Mouse (Mus musculus): Measurements from ENCODE around the gene Ugt1a1. TPM values are rescaled to one million over a fixed set of nuclear protein-coding genes. Genes with fewer than 3 reads are reported as not detected.
"Not testable (repeated sequence)": the region's sequence is repeated elsewhere in the genome, so short reads cannot be mapped to it uniquely, and the experiment has no call there.

Gene Ugt1a1
- polyA plus RNA-seq (2015; fragmentation: Nextera tagmentation; extraction: Ambion mirVana) = 0.36 and 0.54 TPM in 2 replicates

DNA sequence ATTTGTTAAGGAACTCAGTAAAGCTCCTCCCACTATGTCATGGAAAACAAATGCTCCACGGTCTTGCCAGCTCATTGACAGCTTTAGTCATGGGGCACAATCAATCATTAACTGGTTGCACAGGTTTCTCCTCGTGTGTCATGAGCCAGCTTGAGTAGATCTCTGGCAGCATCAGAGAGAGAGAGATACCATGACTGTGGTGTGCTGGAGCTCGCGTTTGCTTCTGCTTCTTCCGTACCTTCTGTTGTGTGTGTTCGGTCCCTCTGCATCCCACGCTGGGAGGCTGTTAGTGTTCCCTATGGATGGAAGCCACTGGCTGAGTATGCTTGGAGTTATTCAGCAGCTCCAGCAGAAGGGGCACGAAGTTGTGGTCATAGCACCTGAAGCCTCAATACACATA is at the start of gene Ugt1a1:
Ugt1a1 (plus strand) TSS at position 148 of the 400 bp plus-strand sequence.
- peak; percentile 2 for DNase-seq (ENCODE audit: low spot score)

GRCm38 (mm10) chr1:88165711-88166110 is 46.0 kb upstream of the Ugt1a1 start, which contains the start of gene Ugt1a5:
Gene Ugt1a5, plus strand, starts transcription at chr1:88166012.
- no peak for DNase-seq (ENCODE audit: low spot score)

- DNase-seq (ENCODE audit: low spot score) = not testable (repeated sequence)
Observed at GRCm38 (mm10) chr1:88172190-88172589, 39.6 kb upstream of the Ugt1a1 start.

DNA sequence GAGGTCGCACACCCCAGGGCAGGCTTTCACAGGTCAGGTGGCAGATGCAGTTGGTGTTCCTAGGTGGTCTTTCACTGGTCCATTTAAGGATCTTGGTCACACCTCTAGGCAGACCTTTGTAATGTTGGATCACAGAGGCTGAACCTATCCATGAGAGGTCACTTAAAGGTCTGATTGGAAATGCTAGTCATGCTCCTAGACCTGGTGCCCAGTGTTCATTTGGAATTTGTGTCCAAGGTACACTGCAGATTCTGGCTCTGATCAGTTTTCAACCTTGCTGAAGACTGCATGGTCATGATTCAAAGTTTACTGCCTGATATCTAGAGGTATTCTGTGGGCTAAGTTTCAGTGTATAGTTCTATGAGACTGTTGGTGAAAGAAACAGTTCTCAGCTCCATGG is 32.1 kb upstream of the Ugt1a1 start:
- no peak for DNase-seq (ENCODE audit: low spot score)

DNA sequence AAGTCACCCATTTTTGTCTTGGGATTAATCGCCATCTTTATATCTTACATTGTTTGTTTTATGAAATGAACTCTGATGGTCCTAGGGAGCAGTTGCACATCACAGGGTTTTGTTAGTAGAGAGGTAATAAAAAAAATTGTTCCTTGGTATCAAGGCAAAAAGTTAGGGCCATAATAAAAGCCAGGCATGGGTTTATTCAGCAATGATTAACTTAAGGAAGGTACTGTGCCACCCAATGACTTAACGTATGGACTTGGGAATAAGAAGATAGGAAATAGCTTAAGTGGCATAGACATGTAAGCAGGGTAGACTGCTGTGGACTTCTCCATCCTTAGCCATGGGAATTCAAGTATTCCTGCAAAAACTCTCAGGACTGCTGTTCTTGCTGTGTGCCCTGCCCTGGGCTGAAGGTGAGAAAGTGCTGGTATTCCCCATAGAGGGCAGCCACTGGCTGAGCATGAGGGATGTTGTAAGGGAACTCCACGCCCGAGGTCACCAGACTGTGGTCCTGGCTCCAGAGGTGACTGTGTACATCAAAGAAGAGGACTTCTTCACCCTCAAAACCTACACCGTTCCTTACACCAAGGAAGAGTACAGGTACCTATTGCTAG is 25.3 kb upstream of the Ugt1a1 start:
- DNase-seq (ENCODE audit: low spot score) = no peak

DNA sequence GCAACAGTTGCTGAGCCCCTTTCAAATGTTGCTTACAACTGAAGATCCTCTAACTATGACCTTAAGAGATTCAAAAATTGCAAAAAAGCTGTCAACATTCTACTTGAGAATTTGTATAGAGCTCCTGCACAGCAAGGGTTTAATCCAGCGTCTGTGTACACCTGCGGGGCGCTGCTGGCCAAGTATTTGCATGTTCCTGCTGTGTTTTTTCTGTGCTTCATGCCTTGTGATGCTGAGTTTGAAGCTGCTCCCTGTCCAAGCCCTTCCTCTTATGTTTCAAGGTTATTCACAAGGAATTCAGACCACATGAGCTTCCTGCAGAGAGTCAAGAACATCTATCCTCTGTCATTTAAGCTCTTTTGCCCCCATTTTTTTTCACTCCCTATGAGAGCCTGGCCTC is 19.6 kb upstream of the Ugt1a1 start:
- no peak for DNase-seq (ENCODE audit: low spot score)

DNA sequence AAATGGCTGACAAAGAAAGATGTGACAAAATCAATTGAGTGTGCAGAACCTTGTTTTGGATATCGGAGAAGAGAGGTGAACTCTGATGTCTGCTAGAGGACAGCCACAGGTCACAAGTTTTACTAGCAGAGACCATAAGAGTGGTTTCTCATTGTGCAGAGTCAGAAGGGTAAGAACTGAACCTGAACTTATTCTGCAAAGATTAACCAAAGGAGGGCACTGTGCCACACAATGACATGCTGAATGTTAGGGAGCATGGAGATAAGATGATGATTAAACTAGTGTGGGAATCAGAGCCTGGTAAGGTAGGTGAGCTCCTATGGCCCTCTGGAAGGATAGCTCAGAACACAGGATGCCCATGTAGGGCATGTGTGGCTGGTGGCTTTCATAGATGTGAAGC is 16.1 kb upstream of the Ugt1a1 start:
- no peak for DNase-seq (ENCODE audit: low spot score)

DNA sequence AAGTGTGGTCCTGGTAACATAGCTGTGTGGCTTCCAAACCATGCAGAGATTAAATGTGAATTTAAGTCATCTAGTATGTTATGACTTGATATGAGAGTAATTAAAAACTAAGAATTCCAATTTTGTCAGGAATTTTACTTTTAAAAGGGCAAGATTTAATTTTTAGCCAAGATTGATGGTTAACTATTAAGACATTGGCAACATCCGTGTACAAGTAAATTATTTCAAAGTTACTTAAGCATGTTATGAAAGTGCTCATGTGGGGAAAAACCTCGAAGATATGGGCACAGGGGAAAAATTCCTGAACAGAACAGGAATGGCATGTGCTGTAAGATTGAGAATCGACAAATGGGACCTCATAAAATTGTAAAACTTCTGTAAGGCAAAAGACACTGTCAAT is 14.3 kb upstream of the Ugt1a1 start:
- no peak for DNase-seq (ENCODE audit: low spot score)

- no peak for DNase-seq (ENCODE audit: low spot score)
Observed at GRCm38 (mm10) chr1:88199996-88200395, 11.8 kb upstream of the Ugt1a1 start.

DNA sequence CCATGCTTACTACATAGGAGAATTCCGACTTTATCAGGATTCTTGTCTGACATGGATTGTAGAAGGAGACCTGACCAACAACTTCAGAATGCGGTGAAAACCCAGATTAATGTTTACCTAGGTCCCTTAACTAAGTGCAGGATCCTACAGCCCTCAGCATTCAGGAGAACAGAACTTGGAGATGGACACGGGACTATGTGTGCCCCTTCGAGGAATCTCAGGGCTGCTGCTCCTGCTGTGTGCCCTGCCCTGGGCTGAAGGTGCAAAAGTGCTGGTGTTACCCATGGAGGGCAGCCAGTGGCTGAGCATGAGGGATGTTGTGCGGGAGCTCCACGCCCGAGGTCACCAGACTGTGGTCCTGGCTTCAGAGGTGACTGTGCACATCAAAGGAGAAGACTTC is 11.3 kb upstream of the Ugt1a1 start, which contains the start of gene Ugt1a2:
Ugt1a2 (plus strand) TSS at position 146 of the 400 bp plus-strand sequence.
- no peak for DNase-seq (ENCODE audit: low spot score)

DNA sequence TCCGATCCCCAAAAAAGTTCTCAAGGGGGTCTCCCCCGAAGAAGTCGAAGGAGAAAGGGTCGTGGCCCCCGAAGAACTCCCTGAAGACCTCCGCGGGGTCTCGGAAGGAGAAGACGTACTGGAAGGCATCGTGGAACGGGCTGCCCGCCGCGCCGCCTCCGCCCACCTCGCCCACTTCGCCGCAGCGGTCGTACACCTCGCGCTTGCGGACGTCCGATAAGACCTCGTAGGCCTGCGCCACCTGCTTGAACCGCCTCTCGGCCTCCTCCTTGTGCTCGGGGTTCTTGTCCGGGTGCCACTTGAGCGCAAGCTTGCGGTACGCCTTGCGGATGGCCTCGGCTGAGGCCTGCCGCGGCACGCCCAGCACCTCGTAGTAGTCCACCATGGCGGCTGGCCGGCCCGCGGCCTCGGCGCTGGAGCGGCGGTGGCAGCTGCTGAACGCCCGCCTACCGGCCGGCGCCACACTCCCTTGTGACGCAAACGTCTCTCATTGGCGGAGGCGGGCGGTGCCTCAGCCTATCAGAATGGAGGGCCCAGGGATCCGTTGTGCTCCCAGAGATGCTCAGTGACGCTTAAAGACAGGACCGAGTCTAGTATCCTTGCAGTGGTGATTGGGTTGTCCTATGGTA is 6.4 kb upstream of the Ugt1a1 start, which contains the start of gene Dnajb3:
Dnajb3 (minus strand) TSS at position 489 of the 629 bp plus-strand sequence.
- DNase-seq (ENCODE audit: low spot score) = peak; percentile 79

GRCm38 (mm10) chr1:88206843-88207479 is 4.8 kb upstream of the Ugt1a1 start:
- no peak for DNase-seq (ENCODE audit: low spot score)

- peak; percentile 20 for DNase-seq (ENCODE audit: low spot score)
Observed at GRCm38 (mm10) chr1:88212341-88213045, 734 bp downstream of the Ugt1a1 start.

DNA sequence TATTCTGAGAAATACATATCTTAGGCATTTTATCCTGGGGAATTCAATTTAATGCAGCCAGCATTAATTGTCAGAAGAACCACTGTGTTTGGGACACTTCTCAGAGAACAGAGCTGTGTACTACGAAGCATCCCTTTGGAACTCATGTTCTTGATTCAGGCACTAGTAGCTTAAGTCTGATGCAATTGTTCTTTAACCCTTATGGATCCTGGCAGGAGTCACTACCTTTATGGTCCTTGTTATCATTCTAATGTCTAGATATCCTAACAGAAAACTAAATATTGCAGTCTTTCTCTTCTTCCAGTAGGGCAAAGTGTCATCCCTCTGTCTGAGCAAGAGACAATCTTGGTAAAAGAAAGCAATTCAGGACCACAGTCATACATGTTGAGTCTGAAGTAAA is 1.3 kb downstream of the Ugt1a1 start:
- peak; percentile 16 for DNase-seq (ENCODE audit: low spot score)

- peak; percentile 24 for DNase-seq (ENCODE audit: low spot score)
Observed at GRCm38 (mm10) chr1:88213766-88214461, 2.2 kb downstream of the Ugt1a1 start.

DNA sequence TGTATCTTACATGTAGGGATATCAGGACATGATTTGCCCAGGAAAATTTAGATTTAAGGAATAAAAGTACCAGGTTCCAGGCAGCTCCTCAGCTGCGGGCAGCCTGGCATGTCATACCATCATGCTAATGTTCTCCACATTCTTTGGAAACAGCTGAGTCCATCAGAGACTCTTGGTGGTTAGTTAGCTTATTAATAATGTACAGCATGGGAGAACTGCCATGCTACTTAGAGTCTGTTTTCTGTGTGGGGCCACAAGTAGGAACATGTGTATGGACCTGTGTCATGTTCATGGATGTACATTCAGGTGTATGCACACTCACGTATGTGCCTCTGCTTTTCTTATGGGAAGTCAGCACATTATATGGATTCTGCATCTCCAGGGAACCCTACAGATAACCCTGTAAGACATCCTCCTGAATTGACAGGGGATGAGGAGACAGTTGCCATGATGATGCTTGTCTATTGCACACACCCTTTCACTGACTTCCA is 2.7 kb downstream of the Ugt1a1 start:
- peak; percentile 8 for DNase-seq (ENCODE audit: low spot score)

DNA sequence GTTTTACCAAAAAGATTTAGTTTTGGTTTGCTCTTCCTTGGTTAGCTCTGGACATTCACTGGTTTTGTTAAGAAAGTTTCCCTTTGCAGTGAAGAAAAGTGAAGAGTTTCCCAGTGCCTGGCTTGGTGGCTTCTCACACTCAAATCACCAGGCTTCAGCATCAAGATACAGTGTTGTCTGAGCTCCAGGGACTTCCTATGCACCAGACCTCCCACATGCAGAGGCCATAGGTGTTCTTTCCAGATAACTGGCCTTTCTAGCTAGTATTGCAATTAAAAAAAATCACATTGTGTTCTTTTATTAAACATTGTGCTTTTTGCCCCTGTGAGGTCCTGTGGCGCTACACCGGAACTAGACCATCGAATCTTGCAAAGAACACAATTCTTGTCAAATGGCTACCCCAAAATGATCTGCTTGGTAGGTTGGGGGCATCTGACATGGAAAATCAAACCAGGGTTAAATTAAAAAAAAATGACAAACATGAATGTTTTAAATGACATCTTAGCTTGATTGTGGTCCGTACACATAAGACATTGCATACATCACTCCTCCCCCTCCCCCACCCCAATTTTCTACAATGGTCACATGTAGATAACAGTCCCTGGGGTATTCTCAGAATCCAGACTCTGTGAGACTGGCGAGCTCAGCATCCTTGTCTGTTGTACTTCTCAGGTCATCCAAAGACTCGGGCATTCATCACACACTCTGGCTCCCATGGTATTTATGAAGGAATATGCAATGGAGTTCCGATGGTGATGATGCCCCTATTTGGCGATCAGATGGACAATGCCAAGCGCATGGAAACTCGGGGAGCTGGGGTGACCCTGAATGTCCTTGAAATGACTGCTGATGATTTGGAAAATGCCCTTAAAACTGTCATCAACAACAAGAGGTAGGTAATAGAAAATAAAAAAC is 4.0 kb downstream of the Ugt1a1 start:
- DNase-seq (ENCODE audit: low spot score) = peak; percentile 5

DNA sequence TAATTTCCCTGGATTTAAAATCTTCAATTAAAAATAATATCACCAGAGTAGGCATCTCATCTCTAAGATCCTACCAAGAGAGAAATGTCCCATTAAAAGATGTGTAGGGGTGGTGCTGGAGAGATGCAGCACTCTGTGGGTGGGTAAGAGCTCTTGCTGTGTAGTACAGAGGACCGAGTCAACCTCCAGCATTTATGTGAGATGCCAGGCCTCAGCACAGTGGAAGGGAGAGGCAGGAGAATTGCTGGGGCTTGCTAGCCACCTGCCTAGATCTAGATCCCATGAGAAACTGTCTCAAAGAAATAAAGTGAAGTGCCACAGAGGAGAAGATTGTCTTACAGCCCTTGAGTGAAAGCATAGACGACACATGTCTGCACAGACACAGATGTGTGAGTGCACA is 4.8 kb downstream of the Ugt1a1 start:
- peak; percentile 3 for DNase-seq (ENCODE audit: low spot score)

DNA sequence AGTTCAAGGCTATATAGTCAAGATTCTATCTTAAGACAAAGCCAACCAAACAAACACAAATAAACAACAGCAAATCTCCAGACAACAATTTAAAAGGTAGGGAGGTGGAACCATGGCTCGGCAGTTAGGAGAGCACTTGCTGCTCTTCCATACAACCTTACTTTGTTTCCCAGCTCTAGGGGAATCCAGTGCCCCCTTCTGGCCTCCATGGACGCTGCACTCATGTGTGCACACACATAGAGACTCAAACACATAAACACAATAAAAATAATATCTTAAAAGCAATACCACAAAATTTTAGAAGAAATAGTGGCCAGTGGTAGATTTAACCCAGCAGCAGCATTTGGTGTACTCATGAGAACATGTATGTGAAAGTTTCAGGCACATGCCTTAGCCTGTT is 5.4 kb downstream of the Ugt1a1 start:
- DNase-seq (ENCODE audit: low spot score) = peak; percentile 11

DNA sequence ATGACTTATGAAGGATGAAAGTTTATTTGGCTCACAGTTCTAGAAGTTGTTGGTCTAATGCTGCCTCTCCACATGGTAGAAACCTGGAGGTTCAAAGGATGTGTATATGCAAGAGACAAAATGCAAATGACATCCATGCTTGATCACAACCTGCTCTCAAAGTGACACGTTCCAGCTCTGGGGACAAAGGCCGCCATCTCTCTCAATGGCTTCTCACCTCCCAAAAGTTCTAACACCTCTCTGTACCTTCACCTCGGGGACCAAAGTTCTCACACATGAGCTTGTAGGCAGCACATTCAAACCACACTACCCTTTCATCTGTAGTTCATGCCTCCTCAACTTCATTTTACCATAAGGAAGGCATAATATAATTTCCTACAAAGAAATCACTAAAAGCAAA is 5.8 kb downstream of the Ugt1a1 start:
- DNase-seq (ENCODE audit: low spot score) = peak; percentile 2

Data from thymus, postnatal 0 days (tissue).